Mouse (Mus musculus) spleen, adult 2 months (tissue): ENCODE measurements around the gene Ube2q2.

Experiments used
- CTCF ChIP-seq: fragments of 200-500 bp; IDR thresholded peaks from 2 replicates; pipeline ENCODE4 v1.5.1; 2011; ENCODE audit warnings: mild to moderate bottlenecking, inconsistent platforms; ENCODE audit not compliant: insufficient read depth, insufficient read length, insufficient replicate concordance; ENCODE audit errors: extremely low read depth
- POLR2A ChIP-seq: fragments of 200-500 bp; IDR thresholded peaks from 2 replicates; pipeline ENCODE4 v1.6.1; 2011; ENCODE audit warnings: low read depth, low read length, inconsistent platforms

DNA sequence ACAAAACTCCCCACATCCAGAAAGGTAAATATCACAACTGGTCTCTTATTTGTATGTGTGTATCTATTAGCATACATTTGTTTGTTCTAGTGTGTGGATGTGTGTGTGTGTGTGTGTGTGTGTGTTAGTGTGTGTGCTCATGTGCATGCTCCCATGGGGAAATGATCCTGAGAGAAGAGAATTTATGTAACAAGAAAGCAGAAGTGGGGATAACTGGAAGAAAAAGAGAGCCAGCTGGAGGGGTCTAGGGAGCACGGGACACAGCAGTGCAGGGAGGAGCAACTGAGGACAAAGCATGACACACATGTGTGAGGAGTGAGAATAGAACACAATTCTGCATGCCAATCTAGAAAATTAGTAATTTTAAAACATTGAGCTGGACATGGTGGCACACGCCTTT lies 108.5 kb downstream of the Ube2q2 start:
- TF ChIP-seq POLR2A (no peak), CTCF (no peak)
